Mouse (Mus musculus) thymus, postnatal 36 days (tissue): ENCODE measurements around the gene Prrg2.
"Not testable (repeated sequence)": the region's sequence is repeated elsewhere in the genome, so short reads cannot be mapped to it uniquely, and the experiment has no call there.

Experiments
- DNase-seq, 2 experiments: peaks; one replicate each; pipeline ENCODE4 v3.0.0; 2022; ENCODE audit warnings: mixed read lengths in 2 of 2

Prrg2 gene

GRCm38 (mm10) chr7:45062239-45062835 lies at the start of gene Prrg2, which contains the start of gene Nosip:
TSS of gene Prrg2 (minus strand) at chr7:45062677.
TSS of gene Nosip (plus strand) at chr7:45062429.
- DNase-seq: peak; percentile 93 to 94

GRCm38 (mm10) chr7:45111940-45112339 lies 49.5 kb upstream of the Prrg2 start:
- no peak for DNase-seq

- DNase-seq: not testable (repeated sequence)
These were observed 47.6 kb upstream of the Prrg2 start for GRCm38 (mm10) chr7:45110089-45110488.

GRCm38 (mm10) chr7:45107052-45107645 lies 44.7 kb upstream of the Prrg2 start:
- no peak for DNase-seq

- no peak for DNase-seq
These were observed 44.0 kb upstream of the Prrg2 start for GRCm38 (mm10) chr7:45106441-45106840.

- no peak for DNase-seq
These were observed 43.0 kb upstream of the Prrg2 start for GRCm38 (mm10) chr7:45105491-45105890.

GRCm38 (mm10) chr7:45104941-45105340 lies 42.5 kb upstream of the Prrg2 start:
- no peak for DNase-seq

GRCm38 (mm10) chr7:45103652-45104180 lies 41.2 kb upstream of the Prrg2 start, which contains the start of gene Fcgrt:
TSS of gene Fcgrt (minus strand) at chr7:45103851.
- DNase-seq: no peak

GRCm38 (mm10) chr7:45102940-45103585 lies 40.6 kb upstream of the Prrg2 start:
- no peak for DNase-seq

- no peak for DNase-seq
These were observed 40.0 kb upstream of the Prrg2 start for GRCm38 (mm10) chr7:45102441-45102840.

GRCm38 (mm10) chr7:45100046-45100445 lies 37.6 kb upstream of the Prrg2 start:
- no peak for DNase-seq

GRCm38 (mm10) chr7:45098541-45099240 lies 36.2 kb upstream of the Prrg2 start:
- DNase-seq: no peak

- no peak for DNase-seq
These were observed 35.0 kb upstream of the Prrg2 start for GRCm38 (mm10) chr7:45097479-45097878.

GRCm38 (mm10) chr7:45095965-45096364 lies 33.5 kb upstream of the Prrg2 start:
- DNase-seq: not testable (repeated sequence)

GRCm38 (mm10) chr7:45095367-45095766 lies 32.9 kb upstream of the Prrg2 start:
- DNase-seq: no peak

- DNase-seq: no peak
These were observed 31.6 kb upstream of the Prrg2 start for GRCm38 (mm10) chr7:45094121-45094520.

GRCm38 (mm10) chr7:45093516-45093905 lies 31.0 kb upstream of the Prrg2 start:
- DNase-seq: peak in 1 of 2 experiments; percentile 22

GRCm38 (mm10) chr7:45092828-45093515 lies 30.5 kb upstream of the Prrg2 start:
- DNase-seq: no peak

GRCm38 (mm10) chr7:45092048-45092447 lies 29.6 kb upstream of the Prrg2 start, which contains the start of gene Rcn3:
TSS of gene Rcn3 (minus strand) at chr7:45092221.
- peak in 1 of 2 experiments; percentile 16 for DNase-seq

GRCm38 (mm10) chr7:45091001-45091990 lies 28.8 kb upstream of the Prrg2 start:
- DNase-seq: no peak
